Mouse (Mus musculus) G1E (cell line): ENCODE data around the gene Naa20. TPM values are rescaled to one million over a fixed set of nuclear protein-coding genes. Genes with fewer than 3 reads are reported as not detected.
"Not testable (repeated sequence)": the region's sequence is repeated elsewhere in the genome, so short reads cannot be mapped to it uniquely, and the experiment has no call there.

Source experiments
- ATAC-seq: 2 replicates; pipeline ENCODE4 v1.8.0; 2016; ENCODE audit warnings: mild to moderate bottlenecking; ENCODE audit not compliant: insufficient number of reproducible peaks, poor library complexity, low FRiP score, severe bottlenecking; ENCODE audit errors: extremely low read depth
- DNase-seq: peaks from one replicate; pipeline ENCODE4 v3.0.0; 2012; ENCODE audit warnings: low spot score
- H3K27me3 ChIP-seq: 2 replicates; pipeline ENCODE4 v1.6.1; 2012; ENCODE audit warnings: mild to moderate bottlenecking, low read length, inconsistent platforms; ENCODE audit not compliant: insufficient read depth
- H3K36me3 ChIP-seq: replicated peaks from 2 replicates; pipeline ENCODE3; 2012; ENCODE audit warnings: mild to moderate bottlenecking, inconsistent platforms
- H3K4me1 ChIP-seq: 2 replicates; pipeline ENCODE4 v1.6.1; 2012; ENCODE audit warnings: low read depth, low read length, inconsistent platforms, mixed read lengths; ENCODE audit not compliant: insufficient read depth
- H3K4me3 ChIP-seq: 2 replicates; pipeline ENCODE4 v1.5.1; 2012; ENCODE audit warnings: low read depth, mild to moderate bottlenecking, inconsistent platforms, low read length, moderate library complexity, mixed read lengths
- H3K9me3 ChIP-seq: replicated peaks from 2 replicates; pipeline ENCODE4 v1.6.1; 2012; ENCODE audit warnings: inconsistent platforms
- CTCF ChIP-seq: IDR thresholded peaks from 2 replicates; pipeline ENCODE4 v1.5.1; 2012; ENCODE audit warnings: low read depth, low read length, inconsistent platforms, mixed read lengths
- GATA1 ChIP-seq: IDR thresholded peaks from 2 replicates; pipeline ENCODE4 v1.6.1; 2012; ENCODE audit warnings: borderline replicate concordance, low read length, inconsistent platforms, mixed read lengths
- GATA2 ChIP-seq: IDR thresholded peaks from 2 replicates; pipeline ENCODE4 v1.6.1; 2012; ENCODE audit warnings: low read depth, low read length, inconsistent platforms, borderline replicate concordance
- POLR2AphosphoS5 ChIP-seq: IDR thresholded peaks from 2 replicates; pipeline ENCODE4 v1.6.1; 2012; ENCODE audit warnings: low read depth, low read length, inconsistent platforms; ENCODE audit not compliant: insufficient replicate concordance
- TAL1 ChIP-seq: conservative IDR thresholded peaks from 2 replicates; pipeline ENCODE4 v1.6.1; 2012; ENCODE audit warnings: low read depth, low read length, inconsistent platforms, mixed read lengths
- polyA plus RNA-seq: library from polyadenylated mRNA; stranded (reverse); fragments of >175 nt; gene quantifications from 2 replicates; pipeline ENCODE4 v1.2.3, GENCODE M21; 2012
- total RNA-seq, 2 experiments: library from RNA; stranded (forward) in 1 of 2; stranded (reverse) in 1 of 2; fragments of 200-1000 nt in 1 of 2; fragments of >200 nt in 1 of 2; fragmentation: Nextera tagmentation in 1 of 2; gene quantifications; 2 replicates each; pipeline ENCODE4 v1.2.3; 2014 to 2017

Naa20 gene
- total and polyA plus RNA-seq, 3 experiments, result 41.3 to 102 (median 49.5) TPM

- TF ChIP-seq POLR2AphosphoS5 (no peak), TAL1 (no peak), GATA1 (no peak), GATA2 (no peak), CTCF (no peak)
- H3K36me3 ChIP-seq, result no peaks in the 10 kb centered on the region
- H3K27me3 ChIP-seq, result no peaks in the 10 kb centered on the region
- no peaks in the 10 kb centered on the region for H3K4me1 ChIP-seq
- DNase-seq (no peak), ATAC-seq (no peak)
- no peak overlapping the region for H3K4me3 ChIP-seq
- no peaks in the 10 kb centered on the region for H3K9me3 ChIP-seq
Observed at GRCm38 (mm10) chr2:145893756-145894155, 8.1 kb upstream of the Naa20 start.

GRCm38 (mm10) chr2:145898106-145898505 lies 3.8 kb upstream of the Naa20 start:
- no peak for ATAC-seq
- Histone ChIP-seq H3K4me1 (peaks cover 2% of the 10 kb centered on the region; the same call in 1 of the 2 replicates), H3K9me3 (no peaks in the 10 kb centered on the region), H3K27me3 (no peaks in the 10 kb centered on the region), H3K36me3 (no peaks in the 10 kb centered on the region), H3K4me3 (no peak overlapping the region)
- no peak for DNase-seq
- TF ChIP-seq TAL1 (no peak), CTCF (no peak), GATA1 (no peak), POLR2AphosphoS5 (no peak), GATA2 (no peak)

- not testable (repeated sequence) for H3K4me3 ChIP-seq, ATAC-seq, H3K27me3 ChIP-seq, H3K9me3 ChIP-seq, H3K36me3 ChIP-seq, DNase-seq
- H3K4me1 ChIP-seq, result peaks cover 15% of the 10 kb centered on the region
Observed at GRCm38 (mm10) chr2:145900318-145900717, 1.6 kb upstream of the Naa20 start.

DNA sequence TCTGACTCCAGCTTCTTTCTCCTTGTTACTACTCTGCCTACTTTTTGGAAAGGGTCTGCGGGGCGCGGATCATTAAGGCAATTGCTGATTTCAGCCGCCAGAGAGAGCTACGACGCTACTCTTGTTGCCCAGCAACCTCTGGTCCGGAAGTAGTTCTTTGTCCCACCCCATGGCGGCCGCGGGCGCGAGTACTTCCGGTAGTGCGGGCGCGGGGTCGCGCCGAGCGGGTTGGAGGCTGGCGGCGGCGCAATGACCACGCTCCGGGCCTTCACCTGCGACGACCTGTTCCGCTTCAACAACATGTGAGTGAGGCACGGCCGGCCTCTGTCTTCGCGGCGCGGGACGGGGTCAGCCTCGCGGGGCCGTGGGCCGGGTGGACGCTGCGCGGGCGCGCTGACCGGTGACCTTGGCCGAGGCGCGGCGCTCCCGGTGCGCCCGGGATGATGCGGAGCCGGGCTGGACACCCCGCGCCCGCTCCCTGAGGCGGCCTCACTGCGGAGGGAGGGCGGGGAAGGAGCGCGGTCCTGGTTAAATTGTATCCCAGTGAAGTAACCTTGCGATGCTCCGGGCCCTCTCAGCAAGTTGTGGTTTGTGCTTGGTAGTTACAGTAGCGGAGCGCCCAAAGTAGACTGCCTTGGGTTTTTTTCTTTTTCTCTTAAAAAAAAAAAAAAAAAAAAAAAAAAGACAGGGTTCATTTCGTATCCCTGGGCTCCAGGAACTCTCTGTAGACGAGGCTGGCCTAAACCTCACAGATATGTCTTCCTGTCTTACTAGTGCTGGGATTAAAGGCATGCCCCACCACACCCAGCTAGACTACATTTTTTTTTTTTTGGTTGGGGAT lies 1.4 kb downstream of the Naa20 start:
- peak; percentile 80 for DNase-seq
- TF ChIP-seq GATA2, result no peak
- no peak for TF ChIP-seq POLR2AphosphoS5
- no peak for TF ChIP-seq GATA1
- TF ChIP-seq TAL1, result no peak
- TF ChIP-seq CTCF, result 0 out of 2 replicates have a peak, but pooled peaks have one; percentile 12
- Histone ChIP-seq H3K27me3 (no peaks in the 10 kb centered on the region), H3K4me1 (peaks cover 31% of the 10 kb centered on the region), H3K4me3 (peak overlapping the region; percentile 96), H3K36me3 (peaks cover 28% of the 10 kb centered on the region), H3K9me3 (no peaks in the 10 kb centered on the region)
- ATAC-seq, result peak; percentile 94

GRCm38 (mm10) chr2:145903983-145904616 lies 2.2 kb downstream of the Naa20 start:
- ATAC-seq (no peak), DNase-seq (peak; percentile 12)
- TF ChIP-seq POLR2AphosphoS5, result no peak
- TF ChIP-seq GATA2, result no peak
- Histone ChIP-seq H3K27me3 (no peaks in the 10 kb centered on the region), H3K9me3 (no peaks in the 10 kb centered on the region), H3K36me3 (peaks cover 36% of the 10 kb centered on the region), H3K4me3 (peak overlapping the region; percentile 96), H3K4me1 (peaks cover 31% of the 10 kb centered on the region)

DNA sequence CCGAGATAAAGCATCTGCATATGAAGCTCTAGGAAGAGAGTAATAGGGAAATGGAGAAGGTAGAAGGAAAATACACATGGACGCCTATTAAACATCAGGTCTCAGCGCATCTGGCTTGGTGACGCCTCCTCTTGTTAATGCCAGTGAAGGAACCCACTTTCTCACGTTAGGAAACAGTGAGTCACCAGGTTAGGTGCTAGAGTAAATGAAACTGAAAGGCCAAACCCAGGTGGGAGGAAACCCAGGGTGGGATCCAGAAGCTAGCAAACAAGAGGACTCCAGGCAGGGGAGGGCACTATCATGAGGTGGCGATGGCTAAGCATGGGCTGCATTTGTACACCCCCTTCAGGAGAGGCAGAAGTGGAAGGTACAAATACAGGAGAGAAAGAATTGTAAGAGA lies 3.3 kb downstream of the Naa20 start:
- TF ChIP-seq POLR2AphosphoS5 (no peak), CTCF (no peak), GATA2 (no peak)
- DNase-seq (no peak), ATAC-seq (no peak)
- H3K4me3 ChIP-seq, result no peak overlapping the region; the same call in 1 of the 2 replicates
- H3K9me3 ChIP-seq, result no peaks in the 10 kb centered on the region
- peaks cover 45% of the 10 kb centered on the region for H3K36me3 ChIP-seq
- peaks cover 31% of the 10 kb centered on the region for H3K4me1 ChIP-seq
- H3K27me3 ChIP-seq, result no peaks in the 10 kb centered on the region

DNA sequence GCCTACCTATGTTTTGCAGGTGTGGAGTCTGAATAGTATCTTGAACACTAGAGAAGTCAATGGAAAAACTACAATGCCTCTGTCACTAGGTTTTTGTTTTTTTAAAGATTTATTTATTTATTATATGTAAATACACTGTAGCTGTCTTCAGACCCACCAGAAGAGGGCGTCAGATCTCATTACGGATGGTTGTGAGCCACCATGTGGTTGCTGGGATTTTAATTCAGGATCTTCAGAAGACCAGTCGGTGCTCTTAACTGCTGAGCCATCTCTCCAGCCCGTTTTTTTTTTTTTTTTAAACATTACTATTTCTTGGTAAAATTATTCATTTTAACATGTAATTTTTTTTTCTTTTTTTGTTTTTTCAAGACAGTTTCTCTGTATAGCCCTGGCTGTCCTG lies 4.0 kb downstream of the Naa20 start:
- H3K9me3 ChIP-seq, H3K4me3 ChIP-seq, H3K27me3 ChIP-seq, DNase-seq, ATAC-seq: not testable (repeated sequence)
- Histone ChIP-seq H3K4me1 (peaks cover 31% of the 10 kb centered on the region), H3K36me3 (peaks cover 52% of the 10 kb centered on the region)
